Mouse (Mus musculus): ENCODE measurements around the gene Wdr6.

DNA sequence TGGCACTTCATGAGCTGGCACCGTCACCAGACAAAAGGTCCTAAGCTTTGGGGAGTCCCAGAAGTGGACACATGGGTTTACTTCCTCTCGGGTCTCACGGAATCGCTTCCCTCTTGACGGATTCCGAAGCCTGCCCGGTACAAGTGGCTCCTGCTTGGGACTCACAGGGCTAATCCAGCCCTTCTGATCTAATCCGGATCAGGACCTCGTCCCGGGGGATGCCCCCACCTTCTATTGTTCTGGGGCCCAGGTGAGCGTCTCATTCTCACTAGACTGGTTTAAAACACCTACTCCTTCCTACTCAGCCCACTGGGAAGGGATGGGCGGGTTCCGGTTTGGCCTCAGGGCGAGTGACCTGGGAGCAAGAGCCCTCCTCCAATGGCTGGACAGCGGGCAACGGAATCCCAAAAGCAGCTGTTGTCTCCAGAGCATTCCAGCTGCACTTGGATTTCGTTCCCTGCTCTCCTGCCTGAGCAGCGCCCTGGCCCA, 10.6 kb downstream of the Wdr6 start:
- TF ChIP-seq USF1 (IDR thresholded peaks at IDR 0.05; ENCODE audit: low read depth, low read length): no peak
- no peak for TF ChIP-seq HCFC1 (IDR thresholded peaks at IDR 0.05; ENCODE audit: low read depth, low read length)
- TF ChIP-seq ZMIZ1 (IDR thresholded peaks at IDR 0.05; ENCODE audit: low read depth, low read length): no peak
- no peak for TF ChIP-seq MXI1 (IDR thresholded peaks at IDR 0.05; ENCODE audit: low read depth, low read length)
